Mouse (Mus musculus): ENCODE measurements around the gene Prl2c3.
"Not testable (repeated sequence)": the region's sequence is repeated elsewhere in the genome, so short reads cannot be mapped to it uniquely, and the experiment has no call there.

Prl2c3 gene

GRCm38 (mm10) chr13:12799979-12800378 lies at the start of gene Prl2c3:
Gene Prl2c3, minus strand, starts transcription at chr13:12800079.
- not testable (repeated sequence) for DNase-seq (ENCODE audit: extremely low read depth, low read depth, low spot score)

- not testable (repeated sequence) for DNase-seq (ENCODE audit: extremely low read depth, low read depth, low spot score)
Observed at GRCm38 (mm10) chr13:12848254-12848653, 48.4 kb upstream of the Prl2c3 start.

- not testable (repeated sequence) for DNase-seq (ENCODE audit: extremely low read depth, low read depth, low spot score)
Observed at GRCm38 (mm10) chr13:12844701-12845100, 44.8 kb upstream of the Prl2c3 start.

- not testable (repeated sequence) for DNase-seq (ENCODE audit: extremely low read depth, low read depth, low spot score)
Observed at GRCm38 (mm10) chr13:12837546-12837945, 37.7 kb upstream of the Prl2c3 start.

- no peak for DNase-seq (ENCODE audit: extremely low read depth, low read depth, low spot score)
Observed at GRCm38 (mm10) chr13:12831769-12832168, 31.9 kb upstream of the Prl2c3 start.

GRCm38 (mm10) chr13:12829031-12829430 lies 29.2 kb upstream of the Prl2c3 start:
- no peak for DNase-seq (ENCODE audit: extremely low read depth, low read depth, low spot score)

- DNase-seq (ENCODE audit: extremely low read depth, low read depth, low spot score): not testable (repeated sequence)
Observed at GRCm38 (mm10) chr13:12824500-12825176, 24.8 kb upstream of the Prl2c3 start.

- not testable (repeated sequence) for DNase-seq (ENCODE audit: extremely low read depth, low read depth, low spot score)
Observed at GRCm38 (mm10) chr13:12813734-12814424, 14.0 kb upstream of the Prl2c3 start.

GRCm38 (mm10) chr13:12809591-12809990 lies 9.7 kb upstream of the Prl2c3 start:
- no peak for DNase-seq (ENCODE audit: extremely low read depth, low read depth, low spot score)

- DNase-seq (ENCODE audit: extremely low read depth, low read depth, low spot score): not testable (repeated sequence)
Observed at GRCm38 (mm10) chr13:12808793-12809512, 9.1 kb upstream of the Prl2c3 start.

- DNase-seq (ENCODE audit: extremely low read depth, low read depth, low spot score): not testable (repeated sequence)
Observed at GRCm38 (mm10) chr13:12806496-12806895, 6.6 kb upstream of the Prl2c3 start.

GRCm38 (mm10) chr13:12769442-12770091 lies 30.3 kb downstream of the Prl2c3 start:
- not testable (repeated sequence) for DNase-seq (ENCODE audit: extremely low read depth, low read depth, low spot score)
